Mouse (Mus musculus) lung, embryonic 14.5 days (tissue): Measurements from ENCODE around the gene Coro2a. TPM values are rescaled to one million over a fixed set of nuclear protein-coding genes. Genes with fewer than 3 reads are reported as not detected.

ENCODE experiments used
- ATAC-seq: fragments of 200-750 bp; cut with Nextera tagmentation; 2 replicates; pipeline ENCODE4 v1.8.0; 2017; ENCODE audit warnings: mild to moderate bottlenecking, moderate TSS enrichment, moderate library complexity; ENCODE audit not compliant: insufficient read depth
- DNase-seq: peaks from one replicate; pipeline ENCODE4 v3.0.0-alpha.2; 2015
- H3K27ac ChIP-seq: fragments of 300-500 bp; sonication (generic); 2 replicates; pipeline ENCODE4 v1.5.1; 2014; ENCODE audit warnings: low read depth, mild to moderate bottlenecking, moderate library complexity
- H3K27me3 ChIP-seq: fragments of 300-500 bp; sonication (generic); 2 replicates; pipeline ENCODE4 v1.6.1; 2014; ENCODE audit warnings: low read length, control low read depth; ENCODE audit not compliant: insufficient read depth
- H3K36me3 ChIP-seq: fragments of 300-500 bp; sonication (generic); 2 replicates; pipeline ENCODE4 v1.6.1; 2014; ENCODE audit warnings: control low read depth; ENCODE audit not compliant: insufficient read depth
- H3K4me1 ChIP-seq: fragments of 300-500 bp; sonication (generic); 2 replicates; pipeline ENCODE4 v1.6.1; 2014; ENCODE audit warnings: antibody characterized with exemption, control low read depth; ENCODE audit not compliant: insufficient read depth
- H3K4me2 ChIP-seq: fragments of 300-500 bp; sonication (generic); 2 replicates; pipeline ENCODE4 v1.6.1; 2014; ENCODE audit warnings: mild to moderate bottlenecking
- H3K4me3 ChIP-seq: fragments of 300-500 bp; sonication (generic); 2 replicates; pipeline ENCODE4 v1.5.1; 2014; ENCODE audit warnings: low read depth, low read length
- H3K9ac ChIP-seq: fragments of 300-500 bp; sonication (generic); 2 replicates; pipeline ENCODE4 v1.6.1; 2014
- H3K9me3 ChIP-seq: fragments of 300-500 bp; sonication (generic); 2 replicates; pipeline ENCODE4 v1.6.1; 2016; ENCODE audit warnings: low read depth, low read length, control low read depth
- CTCF ChIP-seq: IDR thresholded peaks from 2 replicates; pipeline ENCODE4 v1.5.1; 2016; ENCODE audit warnings: antibody characterized with exemption, low read depth
- WGBS: fragments of 180-500 bp; shearing (Covaris S2); extraction: QIAGEN DNeasy Blood & Tissue Kit; methylation state at CpG from one replicate; pipeline ENCODE4 v1.1.7; 2014; 5-methylcytosine and 5-hydroxymethylcytosine counted together
- polyA plus RNA-seq: library from polyadenylated mRNA; unstranded; fragments of >200 nt; fragmentation: Nextera tagmentation; extraction: Ambion mirVana; gene quantifications from 2 replicates; pipeline ENCODE4 v1.2.1, GENCODE M21; 2014

Gene Coro2a
- polyA plus RNA-seq, 1 experiment from 2014 or later = 3.3 TPM

DNA sequence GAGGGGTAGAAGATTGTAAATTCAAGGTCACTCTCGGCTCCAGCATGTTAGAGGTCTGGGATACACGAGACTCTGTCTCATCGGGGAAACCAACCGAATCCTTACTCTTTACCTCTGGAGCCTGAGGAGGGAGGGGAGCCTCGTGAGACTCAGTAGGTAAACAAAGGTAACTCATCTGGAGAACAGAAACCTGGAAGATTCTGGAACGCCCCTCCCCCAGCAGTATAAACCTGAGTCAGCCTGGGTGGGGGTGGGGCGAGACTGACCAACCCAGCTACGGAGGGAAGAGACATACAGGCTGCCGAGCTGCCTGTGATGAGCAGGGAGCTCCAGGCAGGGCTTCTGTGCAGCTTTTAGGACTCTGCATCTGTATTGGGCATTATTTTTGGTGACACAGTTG is 26.9 kb upstream of the Coro2a start:
- Histone ChIP-seq H3K4me3 (no peak overlapping the region), H3K9ac (no peak overlapping the region), H3K27me3 (no peaks in the 10 kb centered on the region), H3K9me3 (no peaks in the 10 kb centered on the region), H3K27ac (no peak overlapping the region), H3K36me3 (no peaks in the 10 kb centered on the region), H3K4me2 (no peak overlapping the region), H3K4me1 (no peaks in the 10 kb centered on the region)
- ATAC-seq (no peak), DNase-seq (no peak)
- no peak for TF ChIP-seq CTCF
- 27% methylated on average over 9 of the region's 9 CpGs for WGBS

- Histone ChIP-seq H3K4me3 (no peak overlapping the region), H3K36me3 (no peaks in the 10 kb centered on the region), H3K4me2 (no peak overlapping the region), H3K27me3 (no peaks in the 10 kb centered on the region), H3K4me1 (no peaks in the 10 kb centered on the region), H3K27ac (no peak overlapping the region), H3K9me3 (no peaks in the 10 kb centered on the region), H3K9ac (no peak overlapping the region)
- ATAC-seq (no peak), DNase-seq (no peak)
- no peak for TF ChIP-seq CTCF
- WGBS = 77% methylated on average over 11 of the region's 11 CpGs
Measured at GRCm38 (mm10) chr4:46628081-46628480, 26.1 kb upstream of the Coro2a start.

- H3K36me3 ChIP-seq = no peaks in the 10 kb centered on the region
- H3K4me3 ChIP-seq = no peak overlapping the region
- no peak overlapping the region for H3K27ac ChIP-seq
- WGBS = 76% methylated on average over 10 of the region's 10 CpGs
- H3K27me3 ChIP-seq = no peaks in the 10 kb centered on the region
- H3K4me1 ChIP-seq = no peaks in the 10 kb centered on the region
- no peak for TF ChIP-seq CTCF
- H3K9ac ChIP-seq = no peak overlapping the region
- no peak for ATAC-seq
- H3K4me2 ChIP-seq = no peak overlapping the region
- no peaks in the 10 kb centered on the region for H3K9me3 ChIP-seq
- no peak for DNase-seq
Measured at GRCm38 (mm10) chr4:46625101-46625500, 23.1 kb upstream of the Coro2a start.

DNA sequence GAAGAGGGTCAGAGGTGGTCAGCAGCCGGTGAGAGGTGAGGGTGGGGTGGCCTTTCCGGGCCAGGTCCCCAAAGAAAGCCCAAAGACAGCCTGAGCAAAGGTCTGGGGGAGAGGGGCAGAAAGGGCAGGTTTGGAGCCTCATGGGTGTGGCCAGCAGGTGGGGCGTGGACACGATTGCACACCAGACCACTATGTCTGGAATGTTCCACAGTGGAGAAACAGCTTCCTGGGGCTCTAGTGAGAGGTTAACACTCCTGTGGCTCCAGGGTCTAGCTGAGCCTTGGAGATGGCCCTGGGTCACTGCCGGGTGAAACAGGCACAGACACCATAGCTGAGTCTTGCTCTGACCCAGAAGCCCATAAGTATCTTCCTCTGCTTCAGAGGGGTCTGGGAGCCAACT is 21.0 kb upstream of the Coro2a start:
- H3K9me3 ChIP-seq = no peaks in the 10 kb centered on the region
- no peak overlapping the region for H3K4me2 ChIP-seq
- no peak for TF ChIP-seq CTCF
- H3K36me3 ChIP-seq = no peaks in the 10 kb centered on the region
- H3K4me1 ChIP-seq = no peaks in the 10 kb centered on the region
- no peak overlapping the region for H3K9ac ChIP-seq
- H3K4me3 ChIP-seq = no peak overlapping the region
- ATAC-seq = no peak
- H3K27ac ChIP-seq = no peak overlapping the region
- H3K27me3 ChIP-seq = no peaks in the 10 kb centered on the region
- WGBS = 68% methylated on average over 5 of the region's 5 CpGs
- DNase-seq = no peak

GRCm38 (mm10) chr4:46620946-46621345 is 18.9 kb upstream of the Coro2a start:
- no peak overlapping the region for H3K4me3 ChIP-seq
- H3K36me3 ChIP-seq = no peaks in the 10 kb centered on the region
- ATAC-seq (no peak), DNase-seq (no peak)
- no peak overlapping the region for H3K9ac ChIP-seq
- no peaks in the 10 kb centered on the region for H3K4me1 ChIP-seq
- no peaks in the 10 kb centered on the region for H3K9me3 ChIP-seq
- 77% methylated on average over 8 of the region's 8 CpGs for WGBS
- H3K4me2 ChIP-seq = no peak overlapping the region
- TF ChIP-seq CTCF = no peak
- H3K27me3 ChIP-seq = no peaks in the 10 kb centered on the region
- no peak overlapping the region for H3K27ac ChIP-seq

DNA sequence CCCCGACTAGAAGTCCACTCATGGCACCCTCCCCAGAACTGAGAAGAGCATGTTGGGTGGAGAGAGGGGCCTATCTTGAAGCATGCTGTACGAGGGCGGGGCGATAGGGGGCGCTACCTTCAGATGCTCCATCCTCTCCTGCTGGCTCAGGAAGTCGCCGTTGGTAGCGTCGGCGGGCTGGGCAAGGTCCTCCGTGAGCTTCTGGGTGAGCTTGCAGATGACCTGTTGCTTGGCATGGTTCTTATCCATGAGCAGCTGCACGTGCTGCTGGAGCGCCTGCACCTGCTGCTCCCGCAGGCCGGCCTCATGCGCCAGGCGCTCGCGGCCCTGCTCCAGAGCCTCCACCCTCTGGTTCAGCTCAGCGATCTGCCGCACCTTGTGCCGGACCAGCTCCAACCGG is 18.3 kb upstream of the Coro2a start:
- no peaks in the 10 kb centered on the region for H3K36me3 ChIP-seq
- no peak overlapping the region for H3K27ac ChIP-seq
- no peak overlapping the region for H3K4me2 ChIP-seq
- H3K4me3 ChIP-seq = no peak overlapping the region
- WGBS = 9% methylated on average over 23 of the region's 23 CpGs
- DNase-seq (peak; percentile 35), ATAC-seq (no peak)
- H3K9ac ChIP-seq = no peak overlapping the region
- no peaks in the 10 kb centered on the region for H3K27me3 ChIP-seq
- TF ChIP-seq CTCF = peak; percentile 63
- H3K4me1 ChIP-seq = no peaks in the 10 kb centered on the region
- H3K9me3 ChIP-seq = no peaks in the 10 kb centered on the region

- H3K36me3 ChIP-seq = no peaks in the 10 kb centered on the region
- TF ChIP-seq CTCF = peak; percentile 53; the same call in 1 of the 2 replicates
- WGBS = 57% methylated on average over 11 of the region's 11 CpGs
- H3K9ac ChIP-seq = no peak overlapping the region
- no peak overlapping the region for H3K4me3 ChIP-seq
- H3K9me3 ChIP-seq = no peaks in the 10 kb centered on the region
- no peak overlapping the region for H3K27ac ChIP-seq
- DNase-seq = no peak
- H3K27me3 ChIP-seq = no peaks in the 10 kb centered on the region
- H3K4me2 ChIP-seq = no peak overlapping the region
- no peak for ATAC-seq
- no peaks in the 10 kb centered on the region for H3K4me1 ChIP-seq
Measured at GRCm38 (mm10) chr4:46618196-46618817, 16.3 kb upstream of the Coro2a start.
